Mouse (Mus musculus) heart, postnatal 0 days (tissue): ENCODE results near the gene Rapgef5.

Experiments used
- CTCF ChIP-seq: IDR thresholded peaks from 2 replicates; pipeline ENCODE4 v1.5.1; 2016; ENCODE audit warnings: antibody characterized with exemption, control low read depth, low read depth
- EP300 ChIP-seq: IDR thresholded peaks from 2 replicates; pipeline ENCODE4 v1.6.1; 2016; ENCODE audit warnings: antibody characterized with exemption, low read depth

DNA sequence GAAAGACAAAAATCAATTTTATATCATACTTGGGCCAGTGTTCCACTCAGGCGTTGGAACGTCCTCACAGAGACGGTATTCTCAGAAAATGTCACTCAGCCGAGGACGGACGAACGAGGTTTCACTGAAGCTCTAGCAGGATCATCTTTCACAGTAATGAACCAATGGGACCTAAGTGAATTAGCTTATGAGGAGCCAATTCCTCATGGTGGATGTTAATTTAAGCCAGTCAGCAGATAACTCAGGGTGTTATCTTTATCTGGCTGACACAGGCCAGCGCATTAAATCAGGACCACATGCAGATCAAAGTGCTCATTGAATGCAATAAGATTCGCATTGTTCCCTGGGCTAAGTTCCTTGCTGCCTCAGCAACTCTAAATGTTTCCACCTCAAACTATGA, 234.8 kb downstream of the Rapgef5 start:
- TF ChIP-seq EP300, result no peak
- no peak for TF ChIP-seq CTCF
